Mouse (Mus musculus): ENCODE measurements around the gene Eid1. TPM values are rescaled to one million over a fixed set of nuclear protein-coding genes. Genes with fewer than 3 reads are reported as not detected.

Gene Eid1
- polyA plus RNA-seq, 1 experiment from 2014 or later, result 426 TPM

- no peak overlapping the region for H3K27ac ChIP-seq (ENCODE audit: low read depth, low read length)
- 48% methylated on average over 5 of the region's 5 CpGs for WGBS
- no peak overlapping the region for H3K9ac ChIP-seq (ENCODE audit: low read length)
- DNase-seq (ENCODE audit: low spot score) (peak; percentile 40), ATAC-seq (peak; percentile 22; the same call in 1 of the 2 replicates)
- no peaks in the 10 kb centered on the region for H3K36me3 ChIP-seq (ENCODE audit: control insufficient read depth, insufficient read depth, low read length)
- H3K9me3 ChIP-seq (replicated peaks; ENCODE audit: control insufficient read depth, low read length), result no peaks in the 10 kb centered on the region
- no peaks in the 10 kb centered on the region for H3K27me3 ChIP-seq (replicated peaks; ENCODE audit: control insufficient read depth, insufficient read depth, low read length)
- H3K4me1 ChIP-seq (ENCODE audit: control insufficient read depth, insufficient read depth, low read length), result peaks cover 11% of the 10 kb centered on the region; the same call in 1 of the 2 replicates
- H3K4me3 ChIP-seq (ENCODE audit: low read depth, low read length), result no peak overlapping the region
- no peak overlapping the region for H3K4me2 ChIP-seq (ENCODE audit: low read length)
Measured at GRCm38 (mm10) chr2:125706510-125706921, 33.6 kb downstream of the Eid1 start.

- no peaks in the 10 kb centered on the region for H3K36me3 ChIP-seq (ENCODE audit: control insufficient read depth, insufficient read depth, low read length)
- no peak overlapping the region for H3K4me3 ChIP-seq (ENCODE audit: low read depth, low read length)
- H3K9me3 ChIP-seq (replicated peaks; ENCODE audit: control insufficient read depth, low read length), result no peaks in the 10 kb centered on the region
- no peak for ATAC-seq
- no peak overlapping the region for H3K9ac ChIP-seq (ENCODE audit: low read length)
- H3K4me2 ChIP-seq (ENCODE audit: low read length), result no peak overlapping the region
- no peaks in the 10 kb centered on the region for H3K4me1 ChIP-seq (ENCODE audit: control insufficient read depth, insufficient read depth, low read length)
- WGBS, result 90% methylated on average over 8 of the region's 8 CpGs
- no peak overlapping the region for H3K27ac ChIP-seq (ENCODE audit: low read depth, low read length)
- H3K27me3 ChIP-seq (replicated peaks; ENCODE audit: control insufficient read depth, insufficient read depth, low read length), result no peaks in the 10 kb centered on the region; the same call in 1 of the 2 replicates
- DNase-seq (ENCODE audit: low spot score), result no peak
Measured at GRCm38 (mm10) chr2:125716599-125716998, 43.7 kb downstream of the Eid1 start.

- Histone ChIP-seq H3K36me3 (ENCODE audit: control insufficient read depth, insufficient read depth, low read length) (no peaks in the 10 kb centered on the region), H3K27me3 (replicated peaks; ENCODE audit: control insufficient read depth, insufficient read depth, low read length) (peaks cover 11% of the 10 kb centered on the region), H3K9ac (ENCODE audit: low read length) (peak overlapping the region; percentile 65), H3K4me2 (ENCODE audit: low read length) (peak overlapping the region; percentile 94), H3K4me1 (ENCODE audit: control insufficient read depth, insufficient read depth, low read length) (peaks cover 12% of the 10 kb centered on the region), H3K9me3 (replicated peaks; ENCODE audit: control insufficient read depth, low read length) (no peaks in the 10 kb centered on the region), H3K27ac (ENCODE audit: low read depth, low read length) (no peak overlapping the region), H3K4me3 (ENCODE audit: low read depth, low read length) (peak overlapping the region; percentile 43)
- DNase-seq (ENCODE audit: low spot score) (peak; percentile 19), ATAC-seq (no peak)
- WGBS, result 2% methylated on average over 18 of the region's 18 CpGs
Measured at GRCm38 (mm10) chr2:125723086-125723407, 50.2 kb downstream of the Eid1 start.

- DNase-seq (ENCODE audit: low spot score) (no peak), ATAC-seq (peak; percentile 81)
- H3K4me3 ChIP-seq (ENCODE audit: low read depth, low read length), result peak overlapping the region; percentile 43
- H3K27me3 ChIP-seq (replicated peaks; ENCODE audit: control insufficient read depth, insufficient read depth, low read length), result peaks cover 11% of the 10 kb centered on the region
- H3K9ac ChIP-seq (ENCODE audit: low read length), result peak overlapping the region; percentile 65
- no peaks in the 10 kb centered on the region for H3K36me3 ChIP-seq (ENCODE audit: control insufficient read depth, insufficient read depth, low read length)
- under 1% methylated on average over 34 of the region's 34 CpGs for WGBS
- H3K9me3 ChIP-seq (replicated peaks; ENCODE audit: control insufficient read depth, low read length), result no peaks in the 10 kb centered on the region
- peak overlapping the region; percentile 94 for H3K4me2 ChIP-seq (ENCODE audit: low read length)
- H3K27ac ChIP-seq (ENCODE audit: low read depth, low read length), result peak overlapping the region; percentile 46; the same call in 1 of the 2 replicates
- H3K4me1 ChIP-seq (ENCODE audit: control insufficient read depth, insufficient read depth, low read length), result peaks cover 12% of the 10 kb centered on the region
Measured at GRCm38 (mm10) chr2:125723408-125724085, 50.7 kb downstream of the Eid1 start.

- peaks cover 11% of the 10 kb centered on the region for H3K27me3 ChIP-seq (replicated peaks; ENCODE audit: control insufficient read depth, insufficient read depth, low read length)
- WGBS, result under 1% methylated on average over 15 of the region's 15 CpGs
- no peaks in the 10 kb centered on the region for H3K36me3 ChIP-seq (ENCODE audit: control insufficient read depth, insufficient read depth, low read length)
- peak within 1 kb of the TSS; percentile 94 for H3K4me2 ChIP-seq (ENCODE audit: low read length)
- H3K4me1 ChIP-seq (ENCODE audit: control insufficient read depth, insufficient read depth, low read length), result peaks cover 12% of the 10 kb centered on the region
- peak within 1 kb of the TSS; percentile 46; the same call in 1 of the 2 replicates for H3K27ac ChIP-seq (ENCODE audit: low read depth, low read length)
- no peaks in the 10 kb centered on the region for H3K9me3 ChIP-seq (replicated peaks; ENCODE audit: control insufficient read depth, low read length)
- peak within 1 kb of the TSS; percentile 43 for H3K4me3 ChIP-seq (ENCODE audit: low read depth, low read length)
- H3K9ac ChIP-seq (ENCODE audit: low read length), result peak within 1 kb of the TSS; percentile 65
- DNase-seq (ENCODE audit: low spot score) (peak; percentile 89), ATAC-seq (peak; percentile 91)
Measured at GRCm38 (mm10) chr2:125724086-125724430, 51.2 kb downstream of the Eid1 start, which contains the start of gene Shc4. Shc4 (minus strand) TSS chr2:125724148.

Other genes starting within 250 kb of the Eid1 start
- gene Gm9913, start 168.0 kb upstream of the Eid1 start, polyA plus RNA-seq (2014; fragmentation: Nextera tagmentation; extraction: Ambion mirVana), result 0.14 TPM in 2 replicates
- 2.1 and 2.9 TPM in 2 replicates for gene Fbn1, start 165.1 kb upstream of the Eid1 start, polyA plus RNA-seq (2014; fragmentation: Nextera tagmentation; extraction: Ambion mirVana)
- 3.2 TPM in 2 replicates for gene Cep152, start 48.0 kb upstream of the Eid1 start, polyA plus RNA-seq (2014; fragmentation: Nextera tagmentation; extraction: Ambion mirVana)
- 0.66 and 0.85 TPM in 2 replicates for gene Shc4, start 51.1 kb downstream of the Eid1 start, polyA plus RNA-seq (2014; fragmentation: Nextera tagmentation; extraction: Ambion mirVana)
- 25.1 and 32.0 TPM in 2 replicates for gene Secisbp2l, start 109.8 kb downstream of the Eid1 start, polyA plus RNA-seq (2014; fragmentation: Nextera tagmentation; extraction: Ambion mirVana)
- gene Galk2, start 186.0 kb downstream of the Eid1 start, polyA plus RNA-seq (2014; fragmentation: Nextera tagmentation; extraction: Ambion mirVana), result 29.8 and 32.8 TPM in 2 replicates
- 77.2 and 81.0 TPM in 2 replicates for gene Cops2, start 186.0 kb downstream of the Eid1 start, polyA plus RNA-seq (2014; fragmentation: Nextera tagmentation; extraction: Ambion mirVana)

All from forebrain, embryonic 14.5 days (tissue).